Mouse (Mus musculus) left cerebral cortex, postnatal 10 days (tissue): ENCODE measurements around the gene Foxl1. TPM values are rescaled to one million over a fixed set of nuclear protein-coding genes. Genes with fewer than 3 reads are reported as not detected.
A peak's percentile ranks its signal among the peaks of the same experiment; 100 is the strongest.

Experiments used
- DNase-seq, 2 experiments: peaks; one replicate each; pipeline ENCODE4 v3.0.0; 2021 to 2022; ENCODE audit warnings: low spot score in 2 of 2, mixed read lengths in 1 of 2; ENCODE audit errors: extremely low spot score in 1 of 2
- intact Hi-C: fragments of 180-260 bp; cut with DNase I; formaldehyde crosslinking; loops from one replicate; pipeline ENCODE4 v1.15.1; 2025
- total RNA-seq, 2 experiments: library from RNA; stranded (reverse); gene quantifications; 2 replicates each; pipeline ENCODE4 v1.2.3; 2021

Gene Foxl1
- total RNA-seq, 2 experiments from 2014 or later: 0.36 TPM; not detected in 1

- DNase-seq: no peak
- intact Hi-C loops: loop anchor here (5.0 to 10.0 kb wide), 2 partner anchors 38 to 165 kb away; partner anchors contain the start of gene Foxf1
These were observed 7.9 kb upstream of the Foxl1 start for GRCm38 (mm10) chr8:121119635-121120455.

GRCm38 (mm10) chr8:121120456-121121419, 7.0 kb upstream of the Foxl1 start:
- no peak for DNase-seq
- intact Hi-C loops: loop anchor here (10.0 kb wide), 1 partner anchor 164 kb away; no protein-coding TSS in a partner anchor

GRCm38 (mm10) chr8:121121704-121122103, 6.0 kb upstream of the Foxl1 start:
- no peak for DNase-seq
- intact Hi-C loops: loop anchor here (10.0 kb wide), 1 partner anchor 163 kb away; no protein-coding TSS in a partner anchor

GRCm38 (mm10) chr8:121122368-121122767, 5.4 kb upstream of the Foxl1 start:
- intact Hi-C loops: loop anchor here (10.0 kb wide), 1 partner anchor 162 kb away; no protein-coding TSS in a partner anchor

GRCm38 (mm10) chr8:121123113-121123512, 4.6 kb upstream of the Foxl1 start:
- intact Hi-C loops: loop anchor here (10.0 kb wide), 1 partner anchor 162 kb away; no protein-coding TSS in a partner anchor
- DNase-seq: no peak

More at GRCm38 (mm10) chr8:121122368-121122767, 5.4 kb upstream of the Foxl1 start:
- DNase-seq: no peak

- DNase-seq: peak in 1 of 2 experiments; percentile 30
- intact Hi-C loops: loop anchor here (10.0 kb wide), 1 partner anchor 160 kb away; no protein-coding TSS in a partner anchor
These were observed 3.0 kb upstream of the Foxl1 start for GRCm38 (mm10) chr8:121124547-121125239.

GRCm38 (mm10) chr8:121125311-121125876, 2.3 kb upstream of the Foxl1 start:
- DNase-seq: peak in 1 of 2 experiments; percentile 84
- intact Hi-C loops: loop anchor here (10.0 kb wide), 1 partner anchor 159 kb away; no protein-coding TSS in a partner anchor

- intact Hi-C loops: loop anchor here (10.0 kb wide), 1 partner anchor 159 kb away; no protein-coding TSS in a partner anchor
- no peak for DNase-seq
These were observed 1.5 kb upstream of the Foxl1 start for GRCm38 (mm10) chr8:121126191-121126590.

- intact Hi-C loops: loop anchor here (10.0 kb wide), 1 partner anchor 158 kb away; no protein-coding TSS in a partner anchor
- DNase-seq: no peak
These were observed 1.0 kb upstream of the Foxl1 start for GRCm38 (mm10) chr8:121126694-121127093.

GRCm38 (mm10) chr8:121127291-121127701, 444 bp upstream of the Foxl1 start:
- intact Hi-C loops: loop anchor here (10.0 kb wide), 1 partner anchor 158 kb away; no protein-coding TSS in a partner anchor
- DNase-seq: no peak

- intact Hi-C loops: loop anchor here (10.0 kb wide), 1 partner anchor 156 kb away; no protein-coding TSS in a partner anchor
- DNase-seq: peak in 1 of 2 experiments; percentile 43
These were observed 958 bp downstream of the Foxl1 start for GRCm38 (mm10) chr8:121128531-121129264.

GRCm38 (mm10) chr8:121129265-121129940, 1.7 kb downstream of the Foxl1 start:
- intact Hi-C loops: loop anchor here (10.0 kb wide), 1 partner anchor 155 kb away; no protein-coding TSS in a partner anchor
- no peak for DNase-seq

GRCm38 (mm10) chr8:121130522-121130921, 2.8 kb downstream of the Foxl1 start:
- peak in 1 of 2 experiments; percentile 50 for DNase-seq
- intact Hi-C loops: no loop called here

GRCm38 (mm10) chr8:121132961-121133513, 5.3 kb downstream of the Foxl1 start:
- intact Hi-C loops: no loop called here
- DNase-seq: no peak

- DNase-seq: no peak
- intact Hi-C loops: no loop called here
These were observed 6.4 kb downstream of the Foxl1 start for GRCm38 (mm10) chr8:121134102-121134501.

GRCm38 (mm10) chr8:121134512-121134911, 6.8 kb downstream of the Foxl1 start:
- intact Hi-C loops: no loop called here
- DNase-seq: no peak
